Mouse (Mus musculus) bone marrow, adult 2 months (tissue): Measurements from ENCODE around the gene Cyp3a13.
"Not testable (repeated sequence)": the region's sequence is repeated elsewhere in the genome, so short reads cannot be mapped to it uniquely, and the experiment has no call there.

Experiments
- CTCF ChIP-seq: fragments of 200-500 bp; IDR thresholded peaks from 2 replicates; pipeline ENCODE4 v1.5.1; 2011; ENCODE audit warnings: low read length, control low read depth; ENCODE audit not compliant: control insufficient read depth, insufficient read depth
- POLR2A ChIP-seq: fragments of 200-500 bp; IDR thresholded peaks from 2 replicates; pipeline ENCODE4 v1.6.1; 2011; ENCODE audit warnings: low read depth, mild to moderate bottlenecking, control low read depth, low read length, borderline replicate concordance; ENCODE audit not compliant: control insufficient read depth

DNA sequence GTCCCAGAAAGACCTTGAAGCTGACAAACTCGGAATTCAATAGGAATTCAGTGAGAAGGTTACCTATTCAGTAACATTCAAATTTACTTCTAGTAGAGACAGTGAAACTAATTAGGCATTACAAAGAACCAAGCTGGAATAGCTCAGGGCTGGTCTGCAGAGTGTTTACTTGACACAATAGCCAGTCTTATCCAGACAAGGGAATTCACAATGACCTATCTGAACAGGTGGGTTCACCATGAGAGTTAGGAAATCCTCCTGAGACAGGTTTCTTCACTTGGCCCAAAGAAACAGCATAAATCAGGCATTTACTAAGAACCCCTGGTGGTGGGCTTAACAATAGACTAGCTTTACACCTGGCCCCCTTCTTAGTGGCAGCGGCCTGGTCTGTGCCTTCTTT lies 12.5 kb upstream of the Cyp3a13 start:
- TF ChIP-seq CTCF, POLR2A: not testable (repeated sequence)
